Mouse (Mus musculus): ENCODE results near the gene Pax9. TPM values are rescaled to one million over a fixed set of nuclear protein-coding genes. Genes with fewer than 3 reads are reported as not detected.

Gene Pax9
- total RNA-seq, 2 experiments from 2014 or later = not detected

- TF ChIP-seq CTCF (conservative IDR thresholded peaks at IDR 0.05) = no peak
- Histone ChIP-seq H3K4me3 (no peak overlapping the region), H3K27ac (no peak overlapping the region)
- DNase-seq (ENCODE audit: low spot score in 2 of 2) = no peak
Measured at GRCm38 (mm10) chr12:56701004-56701403, 9.4 kb downstream of the Pax9 start.

- H3K27ac ChIP-seq = no peak overlapping the region
- DNase-seq (ENCODE audit: low spot score in 2 of 2) = no peak
Measured at GRCm38 (mm10) chr12:56717971-56718706, 26.6 kb downstream of the Pax9 start.

GRCm38 (mm10) chr12:56718707-56719051 lies 27.1 kb downstream of the Pax9 start:
- no peak for TF ChIP-seq CTCF (conservative IDR thresholded peaks at IDR 0.05)
- no peak overlapping the region for H3K27ac ChIP-seq
- DNase-seq (ENCODE audit: low spot score in 2 of 2) = no peak
- no peak overlapping the region for H3K4me3 ChIP-seq

More at GRCm38 (mm10) chr12:56717971-56718706, 26.6 kb downstream of the Pax9 start:
- TF ChIP-seq CTCF (conservative IDR thresholded peaks at IDR 0.05) = no peak
- no peak overlapping the region for H3K4me3 ChIP-seq

GRCm38 (mm10) chr12:56727631-56728030 lies 36.1 kb downstream of the Pax9 start:
- no peak for DNase-seq (ENCODE audit: low spot score in 2 of 2)
- Histone ChIP-seq H3K27ac (no peak overlapping the region), H3K4me3 (no peak overlapping the region)
- TF ChIP-seq CTCF (conservative IDR thresholded peaks at IDR 0.05) = no peak

DNA sequence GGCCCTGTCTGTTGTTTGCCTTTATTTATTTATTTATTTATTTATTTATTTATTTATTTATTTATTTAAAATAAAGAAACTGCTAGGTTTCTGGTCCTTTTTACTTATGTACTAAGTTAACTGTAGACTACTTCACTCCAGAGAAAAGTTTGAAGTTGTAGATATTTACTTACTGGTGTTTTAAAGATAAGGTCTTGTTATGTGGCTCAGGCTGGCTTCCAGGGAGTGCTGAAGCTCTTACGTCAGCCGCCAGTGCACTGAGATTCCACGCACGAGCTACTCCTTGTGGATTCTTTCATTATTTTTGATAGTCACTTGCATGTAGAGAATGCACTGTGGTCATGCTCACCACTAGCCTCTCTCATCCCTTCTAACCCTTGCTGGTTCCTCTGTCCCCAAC lies 45.5 kb downstream of the Pax9 start:
- DNase-seq (ENCODE audit: low spot score in 2 of 2) = no peak
- H3K4me3 ChIP-seq = no peak overlapping the region
- TF ChIP-seq CTCF (conservative IDR thresholded peaks at IDR 0.05) = no peak
- H3K27ac ChIP-seq = no peak overlapping the region

Other genes with a start within 250 kb of the Pax9 start
- gene Nkx2-1, start 154.9 kb upstream of the Pax9 start, total RNA-seq (2021) = under 1 TPM; 0.52 to 0.54 TPM
- gene Nkx2-9, start 78.5 kb upstream of the Pax9 start, total RNA-seq (2021) = not detected